Mouse (Mus musculus): ENCODE measurements at regions not wholly inside any gene's neighbourhood (a gene's known extent, or its start where the extent isn't known, plus 50 kb on each side); places are given as distances from the start of the nearest gene placed in this dataset.
"Not testable (repeated sequence)": the region's sequence is repeated elsewhere in the genome, so short reads cannot be mapped to it uniquely, and the experiment has no call there.

- TF ChIP-seq EP300, CTCF (IDR thresholded peaks at IDR 0.05): not testable (repeated sequence)
Measured at GRCm38 (mm10) chr14:52920138-52920537, 424.6 kb upstream of the Olfr1507 start.

Measured in lung, postnatal 0 days (tissue).